Comparison of ENCODE assay signal across 22 mouse cellular contexts in genomic region chr12:82095396-82095795, GRCm38 (mm10).
"Had no signal": no experiment of that assay in that cellular context is flagged by ENCODE, and none has a peak within 500 bp of the region (broad histone marks: within the 10 kb centered on the region; RNA-seq: fewer than 3 reads in every experiment).

No protein-coding gene starts in this region.

- H3K27me3 ChIP-seq: lung, embryonic 15.5 days; midbrain, embryonic 12.5 days; neural tube, embryonic 13.5 days; neural tube, embryonic 15.5 days; stomach, embryonic 15.5 days had no signal

- H3K27ac ChIP-seq: lung, embryonic 15.5 days; macrophage; midbrain, embryonic 10.5 days; midbrain, embryonic 12.5 days; neural tube, embryonic 13.5 days; neural tube, embryonic 15.5 days; stomach, embryonic 15.5 days; stomach, postnatal 0 days had no signal

- H3K9me3 ChIP-seq: lung, embryonic 15.5 days; midbrain, embryonic 12.5 days; neural tube, embryonic 13.5 days; neural tube, embryonic 15.5 days; stomach, embryonic 15.5 days had no signal

- H3K4me3 ChIP-seq: lung, embryonic 15.5 days; midbrain, embryonic 10.5 days; midbrain, embryonic 12.5 days; myocyte; neural tube, embryonic 13.5 days; neural tube, embryonic 15.5 days; stomach, embryonic 15.5 days had no signal

- H3K36me3 ChIP-seq: lung, embryonic 15.5 days; midbrain, embryonic 10.5 days; midbrain, embryonic 12.5 days; neural tube, embryonic 13.5 days; neural tube, embryonic 15.5 days; stomach, embryonic 15.5 days had no signal

- DNase-seq: liver, postnatal 0 days; lung, adult 2 months; lung, postnatal 14 days; lung, postnatal 36 days; midbrain, embryonic 14.5 days; retina, postnatal 1 day; right cerebral cortex, adult 18-20 months; right cerebral cortex, postnatal 14 days; thymus, adult 2 months; thymus, postnatal 25 days; thymus, postnatal 4 days had no signal

- H3K4me1 ChIP-seq: stomach, embryonic 15.5 days had no signal

- H3K4me2 ChIP-seq: lung, embryonic 15.5 days; midbrain, embryonic 12.5 days; neural tube, embryonic 13.5 days; neural tube, embryonic 15.5 days; stomach, embryonic 15.5 days had no signal

- H3K9ac ChIP-seq: liver, postnatal 0 days; lung, embryonic 15.5 days; midbrain, embryonic 12.5 days; neural tube, embryonic 13.5 days; neural tube, embryonic 15.5 days; stomach, embryonic 15.5 days had no signal

- ATAC-seq: liver, postnatal 0 days; lung, postnatal 0 days; midbrain, embryonic 16.5 days had no signal
